Comparison of ENCODE assay signal across 13 mouse cellular contexts in the genomic region with DNA sequence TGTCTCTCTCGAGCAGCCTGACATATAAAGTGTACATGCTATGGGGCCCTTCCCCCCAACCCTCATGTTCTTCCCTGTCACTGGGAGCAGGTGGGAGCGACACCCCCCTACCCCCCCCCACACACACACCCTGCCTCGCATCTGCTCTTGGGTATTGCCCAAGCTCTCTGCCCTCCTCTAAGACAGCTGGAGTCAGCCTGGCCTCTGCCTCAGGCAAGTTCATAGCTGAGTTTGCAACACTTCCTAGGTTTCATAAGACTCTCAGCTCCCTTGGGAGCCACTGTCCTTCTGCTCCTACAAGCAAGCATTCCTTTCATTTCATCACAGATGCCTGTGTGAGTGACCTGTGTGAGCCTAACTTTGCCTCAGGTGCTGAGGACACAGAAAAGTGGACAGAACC. TPM values are rescaled to one million over a fixed set of nuclear protein-coding genes. Genes with fewer than 3 reads are reported as not detected.
DNase-seq lines count a peak whose midpoint lies in the region; ATAC-seq and TF ChIP-seq lines count a peak whose summit lies in the region.
"Had no signal": no experiment of that assay in that cellular context is flagged by ENCODE, and none has a peak within 500 bp of the region (broad histone marks: within the 10 kb centered on the region; RNA-seq: fewer than 3 reads in every experiment).

No protein-coding gene starts in this region.

- no peaks in the 10 kb centered on the region for H3K36me3 ChIP-seq in midbrain, embryonic 11.5 days (ENCODE audit: control insufficient read depth, insufficient read depth, low read length)
- H3K36me3 ChIP-seq in midbrain, embryonic 15.5 days (replicated peaks) = no peaks in the 10 kb centered on the region
- H3K36me3 ChIP-seq in embryonic facial prominence, embryonic 14.5 days (ENCODE audit: control insufficient read depth, insufficient read depth, low read length) = no peaks in the 10 kb centered on the region
- no peaks in the 10 kb centered on the region for H3K36me3 ChIP-seq in myocyte (ENCODE audit: control insufficient read depth, insufficient read depth)
- H3K36me3 ChIP-seq: forebrain, embryonic 12.5 days; hindbrain, embryonic 12.5 days had no signal

- intact Hi-C loops in gastrocnemius, adult 2 months (cut with DNase I) = loop anchor here (10.0 kb wide), 1 partner anchor 225 kb away; no protein-coding TSS in a partner anchor
- intact Hi-C loops in gastrocnemius, postnatal 36 days (cut with DNase I) = loop anchor here (10.0 kb wide), 1 partner anchor 195 kb away; a partner anchor contains a TSS

- no peak overlapping the region for H3ac ChIP-seq in myocyte (ENCODE audit: control insufficient read depth, insufficient read length)

- 45% methylated on average over 3 of the region's 3 CpGs for WGBS in midbrain, embryonic 11.5 days
- WGBS in midbrain, embryonic 15.5 days = 42% methylated on average over 3 of the region's 3 CpGs
- 26% methylated on average over 3 of the region's 3 CpGs for WGBS in embryonic facial prominence, embryonic 14.5 days

- H3K79me2 ChIP-seq in myocyte (ENCODE audit: control insufficient read depth, insufficient read depth) = no peaks in the 10 kb centered on the region

- no peak for ATAC-seq in midbrain, embryonic 11.5 days (ENCODE audit: low FRiP score)
- ATAC-seq in midbrain, embryonic 15.5 days (replicated peaks) = no peak
- ATAC-seq in embryonic facial prominence, embryonic 14.5 days (ENCODE audit: low read depth) = no peak; the same call in 1 of the 2 replicates

- no peak for TF ChIP-seq POLR2A in myocyte (IDR thresholded peaks at IDR 0.05; ENCODE audit: insufficient read length, low read depth)

- no peak overlapping the region for H3K27ac ChIP-seq in gastrocnemius, adult 2 months
- H3K27ac ChIP-seq in midbrain, embryonic 11.5 days (ENCODE audit: low read depth, low read length) = no peak overlapping the region
- H3K27ac ChIP-seq in midbrain, embryonic 15.5 days = no peak overlapping the region
- no peak overlapping the region for H3K27ac ChIP-seq in embryonic facial prominence, embryonic 14.5 days (replicated peaks; ENCODE audit: low read depth, low read length)
- H3K27ac ChIP-seq: forebrain, embryonic 12.5 days; hindbrain, embryonic 12.5 days; liver, embryonic 14.5 days had no signal

- no peaks in the 10 kb centered on the region for H3K27me3 ChIP-seq in midbrain, embryonic 11.5 days (ENCODE audit: control insufficient read depth, insufficient read depth, low read length)
- H3K27me3 ChIP-seq in midbrain, embryonic 15.5 days (replicated peaks) = no peaks in the 10 kb centered on the region
- no peaks in the 10 kb centered on the region for H3K27me3 ChIP-seq in embryonic facial prominence, embryonic 14.5 days (replicated peaks; ENCODE audit: control insufficient read depth, insufficient read depth, low read length)
- H3K27me3 ChIP-seq in myocyte (ENCODE audit: control insufficient read depth, insufficient read depth, insufficient read length) = no peaks in the 10 kb centered on the region
- H3K27me3 ChIP-seq: hindbrain, embryonic 12.5 days had no signal

- peak; percentile 63 for DNase-seq in gastrocnemius, adult 2 months
- DNase-seq in gastrocnemius, postnatal 36 days = no peak
- DNase-seq in midbrain, embryonic 11.5 days (ENCODE audit: low spot score, missing footprints) = peak; percentile 69
- peak; percentile 72 for DNase-seq in embryonic facial prominence, embryonic 14.5 days (ENCODE audit: low spot score)
- no peak for DNase-seq in liver
- no peak for DNase-seq in urinary bladder, adult 2 months (ENCODE audit: low spot score)
- DNase-seq: thymus, adult 2 months had no signal

- no peak overlapping the region for H3K4me2 ChIP-seq in midbrain, embryonic 11.5 days
- no peak overlapping the region for H3K4me2 ChIP-seq in midbrain, embryonic 15.5 days
- no peak overlapping the region for H3K4me2 ChIP-seq in embryonic facial prominence, embryonic 14.5 days (ENCODE audit: low read depth, low read length)
- H3K4me2 ChIP-seq in myocyte (ENCODE audit: low read depth) = no peak overlapping the region
- H3K4me2 ChIP-seq: forebrain, embryonic 12.5 days; hindbrain, embryonic 12.5 days had no signal

- no peaks in the 10 kb centered on the region for H3K9me3 ChIP-seq in midbrain, embryonic 11.5 days (ENCODE audit: control insufficient read depth, low read length)
- no peaks in the 10 kb centered on the region for H3K9me3 ChIP-seq in midbrain, embryonic 15.5 days
- no peaks in the 10 kb centered on the region for H3K9me3 ChIP-seq in embryonic facial prominence, embryonic 14.5 days (ENCODE audit: control insufficient read depth, low read length)
- H3K9me3 ChIP-seq: forebrain, embryonic 12.5 days; hindbrain, embryonic 12.5 days had no signal

- H3K9ac ChIP-seq in midbrain, embryonic 11.5 days (ENCODE audit: low read length) = no peak overlapping the region
- H3K9ac ChIP-seq in midbrain, embryonic 15.5 days = no peak overlapping the region
- H3K9ac ChIP-seq in embryonic facial prominence, embryonic 14.5 days (ENCODE audit: low read depth, low read length) = no peak overlapping the region
- H3K9ac ChIP-seq: forebrain, embryonic 12.5 days; hindbrain, embryonic 12.5 days; liver, embryonic 14.5 days had no signal

- H3K4me3 ChIP-seq in gastrocnemius, adult 2 months = no peak overlapping the region
- no peak overlapping the region for H3K4me3 ChIP-seq in midbrain, embryonic 11.5 days (ENCODE audit: low read depth, low read length)
- no peak overlapping the region for H3K4me3 ChIP-seq in midbrain, embryonic 15.5 days
- H3K4me3 ChIP-seq in embryonic facial prominence, embryonic 14.5 days (ENCODE audit: low read depth, low read length) = no peak overlapping the region
- no peak overlapping the region for H3K4me3 ChIP-seq in myocyte
- H3K4me3 ChIP-seq: forebrain, embryonic 12.5 days; hindbrain, embryonic 12.5 days had no signal

- TF ChIP-seq CTCF in gastrocnemius, adult 2 months (IDR thresholded peaks at IDR 0.05) = no peak

- no peaks in the 10 kb centered on the region for H3K4me1 ChIP-seq in midbrain, embryonic 11.5 days (ENCODE audit: control insufficient read depth, insufficient read depth, low read length)
- H3K4me1 ChIP-seq in midbrain, embryonic 15.5 days = no peaks in the 10 kb centered on the region
- H3K4me1 ChIP-seq in embryonic facial prominence, embryonic 14.5 days (ENCODE audit: control insufficient read depth, insufficient read depth, low read length) = no peaks in the 10 kb centered on the region

TF ChIP-seq in myocyte, 11 proteins besides CTCF, POLR2A, EP300 and RAD21:
- TF ChIP-seq TCF12 (IDR thresholded peaks at IDR 0.05; ENCODE audit: insufficient read depth, poor library complexity, severe bottlenecking) (peak; percentile 46), MYOG (IDR thresholded peaks at IDR 0.05; ENCODE audit: control insufficient read depth in 1 of 3, insufficient read depth in 1 of 3, insufficient read length in 2 of 3, low read depth in 2 of 3) (peak in 2 of 3 experiments; percentile 86 to 93), CEBPB (IDR thresholded peaks at IDR 0.05; ENCODE audit: insufficient read depth, poor library complexity, severe bottlenecking) (peak; percentile 60; the same call in 1 of the 2 replicates), MYOD1 (IDR thresholded peaks at IDR 0.05; ENCODE audit: control insufficient read depth in 1 of 3, insufficient read length in 2 of 3, low read depth in 2 of 3) (peak in 2 of 3 experiments; percentile 83 to 91), USF1 (IDR thresholded peaks at IDR 0.05; ENCODE audit: low read depth) (no peak), POLR2AphosphoS2 (IDR thresholded peaks at IDR 0.05; ENCODE audit: insufficient read length, low read depth) (no peak), TCF3 (IDR thresholded peaks at IDR 0.05; ENCODE audit: insufficient read length, low read depth) (peak; percentile 80), MAX (IDR thresholded peaks at IDR 0.05; ENCODE audit: low read depth) (no peak)
TF ChIP-seq in myocyte: peak in this region for 5.

RNA-seq across cellular contexts. Expression of a gene that starts 12.2 kb away (rescaled TPM):
- 1 to 10 TPM; 1.0 to 1.3 TPM for total RNA-seq in gastrocnemius, adult 2 months (2021)
- 1 to 10 TPM; 1.9 to 2.1 TPM for total RNA-seq in gastrocnemius, postnatal 36 days (2021)
- 34.9 and 36.5 TPM in 2 replicates for polyA plus RNA-seq in midbrain, embryonic 11.5 days (2014; fragmentation: Nextera tagmentation; extraction: Ambion mirVana)
- 55.5 and 58.3 TPM in 2 replicates for polyA plus RNA-seq in midbrain, embryonic 15.5 days (2015; fragmentation: Nextera tagmentation; extraction: Ambion mirVana)
- 28.8 and 29.6 TPM in 2 replicates for polyA plus RNA-seq in embryonic facial prominence, embryonic 14.5 days (2014; fragmentation: Nextera tagmentation; extraction: Ambion mirVana)
- polyA plus RNA-seq in myocyte (2012; fragmentation: generic; extraction: Trizol) = 612 TPM
- 11.0 and 14.1 TPM in 2 replicates for polyA plus RNA-seq in urinary bladder, adult 2 months (2012; rRNA removed)

RNA-seq across cellular contexts. Expression of a gene that starts 25.0 kb away (rescaled TPM):
- not detected for total RNA-seq in gastrocnemius, adult 2 months (2021)
- total RNA-seq in gastrocnemius, postnatal 36 days (2021) = not detected
- 0.14 TPM in 1 of 2 replicates, not detected in the other for polyA plus RNA-seq in midbrain, embryonic 11.5 days (2014; fragmentation: Nextera tagmentation; extraction: Ambion mirVana)
- 0.36 and 0.41 TPM in 2 replicates for polyA plus RNA-seq in midbrain, embryonic 15.5 days (2015; fragmentation: Nextera tagmentation; extraction: Ambion mirVana)
- polyA plus RNA-seq in embryonic facial prominence, embryonic 14.5 days (2014; fragmentation: Nextera tagmentation; extraction: Ambion mirVana) = not detected in 2 replicates
- polyA plus RNA-seq in myocyte (2012; fragmentation: generic; extraction: Trizol) = not detected
- polyA plus RNA-seq in urinary bladder, adult 2 months (2012; rRNA removed) = 0.07 TPM in 1 of 2 replicates, not detected in the other
- total RNA-seq: midbrain, postnatal 0 days had no signal
- polyA plus RNA-seq: thymus, adult 2 months had no signal

RNA-seq across cellular contexts. Expression of a gene that starts 29.8 kb away (rescaled TPM):
- total RNA-seq in gastrocnemius, adult 2 months (2021) = 10 to 100 TPM in 1 of 2 experiments, 1 to 10 TPM in 1; 8.8 to 18.7 TPM
- total RNA-seq in gastrocnemius, postnatal 36 days (2021) = 10 to 100 TPM in 1 of 2 experiments, 1 to 10 TPM in 1; 6.6 to 17.8 TPM
- 48.8 and 53.4 TPM in 2 replicates for polyA plus RNA-seq in midbrain, embryonic 11.5 days (2014; fragmentation: Nextera tagmentation; extraction: Ambion mirVana)
- 54.6 and 61.9 TPM in 2 replicates for polyA plus RNA-seq in midbrain, embryonic 15.5 days (2015; fragmentation: Nextera tagmentation; extraction: Ambion mirVana)
- polyA plus RNA-seq in embryonic facial prominence, embryonic 14.5 days (2014; fragmentation: Nextera tagmentation; extraction: Ambion mirVana) = 32.1 and 34.9 TPM in 2 replicates
- polyA plus RNA-seq in myocyte (2012; fragmentation: generic; extraction: Trizol) = 30.3 TPM
- polyA plus RNA-seq in urinary bladder, adult 2 months (2012; rRNA removed) = 32.7 and 45.7 TPM in 2 replicates

Comparison
In these comparisons a context has a peak if more than half of its experiments do, and no peak if none do; other contexts are left out.
1. DNase-seq: peak in gastrocnemius, adult 2 months (single experiment), midbrain, embryonic 11.5 days (single experiment) and embryonic facial prominence, embryonic 14.5 days (single experiment); none in gastrocnemius, postnatal 36 days (0 of 2), liver (single experiment) and urinary bladder, adult 2 months (single experiment).
2. RNA of a gene that starts 12.2 kb away (polyA plus RNA-seq): 612 TPM in myocyte (single experiment); 55.5 to 58.3 TPM in midbrain, embryonic 15.5 days, 34.9 to 36.5 TPM in midbrain, embryonic 11.5 days, 28.8 to 29.6 TPM in embryonic facial prominence, embryonic 14.5 days and 11.0 to 14.1 TPM in urinary bladder, adult 2 months; every median in the first group is over 10 times any median in the second.